Mouse (Mus musculus) forebrain, embryonic 14.5 days (tissue): ENCODE results near the gene Arap1. TPM values are rescaled to one million over a fixed set of nuclear protein-coding genes. Genes with fewer than 3 reads are reported as not detected.

Source experiments
- ATAC-seq: fragments of 200-750 bp; cut with Nextera tagmentation; 2 replicates; pipeline ENCODE4 v1.8.0; 2017; ENCODE audit warnings: mild to moderate bottlenecking, moderate library complexity
- DNase-seq: peaks from one replicate; pipeline ENCODE4 v3.0.0-alpha.2; 2015; ENCODE audit warnings: low spot score
- H3K27ac ChIP-seq: fragments of 300-500 bp; sonication (generic); 2 replicates; pipeline ENCODE4 v1.5.1; 2014; ENCODE audit warnings: low read depth, mild to moderate bottlenecking, control low read depth, low read length, moderate library complexity
- H3K27me3 ChIP-seq: fragments of 300-500 bp; sonication (generic); replicated peaks from 2 replicates; pipeline ENCODE4 v1.6.1; 2014; ENCODE audit warnings: low read length, control low read depth, mixed read lengths; ENCODE audit not compliant: control insufficient read depth, insufficient read depth
- H3K36me3 ChIP-seq: fragments of 300-500 bp; sonication (generic); 2 replicates; pipeline ENCODE4 v1.6.1; 2014; ENCODE audit warnings: low read length, control low read depth; ENCODE audit not compliant: control insufficient read depth, insufficient read depth
- H3K4me1 ChIP-seq: fragments of 300-500 bp; sonication (generic); 2 replicates; pipeline ENCODE4 v1.6.1; 2014; ENCODE audit warnings: antibody characterized with exemption, low read length, control low read depth; ENCODE audit not compliant: control insufficient read depth, insufficient read depth
- H3K4me2 ChIP-seq: fragments of 300-500 bp; sonication (generic); 2 replicates; pipeline ENCODE4 v1.6.1; 2014; ENCODE audit warnings: mild to moderate bottlenecking, control low read depth, low read length
- H3K4me3 ChIP-seq: fragments of 300-500 bp; sonication (generic); 2 replicates; pipeline ENCODE4 v1.5.1; 2014; ENCODE audit warnings: low read depth, low read length, control low read depth
- H3K9ac ChIP-seq: fragments of 300-500 bp; sonication (generic); 2 replicates; pipeline ENCODE4 v1.6.1; 2014; ENCODE audit warnings: mild to moderate bottlenecking, low read length, control low read depth, moderate library complexity
- H3K9me3 ChIP-seq: fragments of 300-500 bp; sonication (generic); replicated peaks from 2 replicates; pipeline ENCODE4 v1.6.1; 2016; ENCODE audit warnings: low read length, control low read depth, mixed read lengths; ENCODE audit not compliant: control insufficient read depth
- whole genome bisulfite sequencing: fragments of 180-500 bp; shearing (Covaris S2); extraction: QIAGEN DNeasy Blood & Tissue Kit; methylation state at CpG from one replicate; pipeline ENCODE4 v1.1.7; 2014; 5-methylcytosine and 5-hydroxymethylcytosine counted together
- polyA plus RNA-seq: library from polyadenylated mRNA; unstranded; fragments of >200 nt; fragmentation: Nextera tagmentation; extraction: Ambion mirVana; gene quantifications from 2 replicates; pipeline ENCODE4 v1.2.1, GENCODE M21; 2014

Arap1 gene
- polyA plus RNA-seq, 1 experiment from 2014 or later: 5.8 TPM

GRCm38 (mm10) chr7:101378285-101378684 is 30.4 kb downstream of the Arap1 start:
- WGBS: 42% methylated on average over 3 of the region's 3 CpGs
- peaks cover 8% of the 10 kb centered on the region for H3K4me1 ChIP-seq
- DNase-seq: no peak
- no peak overlapping the region for H3K4me3 ChIP-seq
- no peaks in the 10 kb centered on the region for H3K36me3 ChIP-seq
- H3K9me3 ChIP-seq: no peaks in the 10 kb centered on the region
- H3K27ac ChIP-seq: no peak overlapping the region
- H3K4me2 ChIP-seq: peak overlapping the region; percentile 23; the same call in 1 of the 2 replicates
- peak overlapping the region; percentile 21; the same call in 1 of the 2 replicates for H3K9ac ChIP-seq
- no peak for ATAC-seq
- H3K27me3 ChIP-seq: no peaks in the 10 kb centered on the region

GRCm38 (mm10) chr7:101378796-101379465 is 31.1 kb downstream of the Arap1 start:
- ATAC-seq (no peak), DNase-seq (no peak)
- H3K4me1 ChIP-seq: peaks cover 8% of the 10 kb centered on the region
- no peaks in the 10 kb centered on the region for H3K36me3 ChIP-seq
- H3K27me3 ChIP-seq: no peaks in the 10 kb centered on the region
- no peak overlapping the region for H3K4me3 ChIP-seq
- no peak overlapping the region for H3K27ac ChIP-seq
- WGBS: 67% methylated on average over 5 of the region's 5 CpGs
- H3K9me3 ChIP-seq: no peaks in the 10 kb centered on the region
- no peak overlapping the region; the same call in 1 of the 2 replicates for H3K4me2 ChIP-seq
- H3K9ac ChIP-seq: no peak overlapping the region

- DNase-seq: no peak
- Histone ChIP-seq H3K4me3 (no peak overlapping the region), H3K9me3 (no peaks in the 10 kb centered on the region), H3K4me1 (peaks cover 8% of the 10 kb centered on the region), H3K27ac (no peak overlapping the region), H3K9ac (peak overlapping the region; percentile 13; the same call in 1 of the 2 replicates), H3K4me2 (no peak overlapping the region), H3K36me3 (no peaks in the 10 kb centered on the region), H3K27me3 (no peaks in the 10 kb centered on the region)
- no peak for ATAC-seq
- 77% methylated on average over 2 of the region's 2 CpGs for WGBS
These were observed 31.9 kb downstream of the Arap1 start for GRCm38 (mm10) chr7:101379732-101380131.

- DNase-seq (no peak), ATAC-seq (no peak)
- Histone ChIP-seq H3K4me3 (no peak overlapping the region), H3K27ac (no peak overlapping the region), H3K9ac (no peak overlapping the region), H3K9me3 (no peaks in the 10 kb centered on the region), H3K4me2 (no peak overlapping the region), H3K27me3 (no peaks in the 10 kb centered on the region), H3K4me1 (peaks cover 8% of the 10 kb centered on the region), H3K36me3 (no peaks in the 10 kb centered on the region)
- WGBS: 78% methylated on average over 6 of the region's 6 CpGs
These were observed 33.6 kb downstream of the Arap1 start for GRCm38 (mm10) chr7:101381512-101381911.

GRCm38 (mm10) chr7:101382378-101382777 is 34.5 kb downstream of the Arap1 start:
- no peak overlapping the region for H3K9ac ChIP-seq
- H3K27ac ChIP-seq: no peak overlapping the region
- DNase-seq (no peak), ATAC-seq (no peak)
- no peak overlapping the region for H3K4me3 ChIP-seq
- no peaks in the 10 kb centered on the region for H3K27me3 ChIP-seq
- peaks cover 8% of the 10 kb centered on the region for H3K4me1 ChIP-seq
- no peaks in the 10 kb centered on the region for H3K9me3 ChIP-seq
- no peak overlapping the region for H3K4me2 ChIP-seq
- H3K36me3 ChIP-seq: no peaks in the 10 kb centered on the region
- 75% methylated on average over 8 of the region's 8 CpGs for WGBS

- H3K4me3 ChIP-seq: no peak overlapping the region
- no peak for DNase-seq
- H3K9me3 ChIP-seq: no peaks in the 10 kb centered on the region
- H3K27me3 ChIP-seq: no peaks in the 10 kb centered on the region
- no peak overlapping the region for H3K4me2 ChIP-seq
- no peak for ATAC-seq
- H3K9ac ChIP-seq: no peak overlapping the region
- H3K27ac ChIP-seq: no peak overlapping the region
- WGBS: 76% methylated on average over 3 of the region's 3 CpGs
- no peaks in the 10 kb centered on the region for H3K36me3 ChIP-seq
- no peaks in the 10 kb centered on the region for H3K4me1 ChIP-seq
These were observed 35.9 kb downstream of the Arap1 start for GRCm38 (mm10) chr7:101383756-101384155.

- H3K4me3 ChIP-seq: no peak overlapping the region
- H3K27me3 ChIP-seq: no peaks in the 10 kb centered on the region
- H3K27ac ChIP-seq: no peak overlapping the region
- DNase-seq: no peak
- 68% methylated on average over 10 of the region's 10 CpGs for WGBS
- H3K4me1 ChIP-seq: no peaks in the 10 kb centered on the region
- no peak for ATAC-seq
- no peak overlapping the region for H3K4me2 ChIP-seq
- no peaks in the 10 kb centered on the region for H3K36me3 ChIP-seq
- no peaks in the 10 kb centered on the region for H3K9me3 ChIP-seq
- H3K9ac ChIP-seq: no peak overlapping the region
These were observed 37.1 kb downstream of the Arap1 start for GRCm38 (mm10) chr7:101384931-101385330.

GRCm38 (mm10) chr7:101385331-101385733 is 37.5 kb downstream of the Arap1 start:
- no peak overlapping the region for H3K4me2 ChIP-seq
- no peaks in the 10 kb centered on the region for H3K27me3 ChIP-seq
- H3K9me3 ChIP-seq: no peaks in the 10 kb centered on the region
- H3K36me3 ChIP-seq: no peaks in the 10 kb centered on the region
- DNase-seq (no peak), ATAC-seq (no peak)
- H3K9ac ChIP-seq: no peak overlapping the region
- 54% methylated on average over 6 of the region's 6 CpGs for WGBS
- no peak overlapping the region for H3K27ac ChIP-seq
- H3K4me3 ChIP-seq: no peak overlapping the region
- no peaks in the 10 kb centered on the region for H3K4me1 ChIP-seq

- H3K9ac ChIP-seq: no peak overlapping the region
- H3K4me1 ChIP-seq: no peaks in the 10 kb centered on the region
- H3K4me2 ChIP-seq: no peak overlapping the region
- no peaks in the 10 kb centered on the region for H3K36me3 ChIP-seq
- WGBS: 74% methylated on average over 10 of the region's 10 CpGs
- ATAC-seq (no peak), DNase-seq (no peak)
- no peaks in the 10 kb centered on the region for H3K9me3 ChIP-seq
- H3K4me3 ChIP-seq: no peak overlapping the region
- H3K27ac ChIP-seq: no peak overlapping the region
- no peaks in the 10 kb centered on the region for H3K27me3 ChIP-seq
These were observed 38.1 kb downstream of the Arap1 start for GRCm38 (mm10) chr7:101385866-101386452.
